Mouse (Mus musculus) C2C12 (cell line): ENCODE measurements around the gene Mief1. TPM values are rescaled to one million over a fixed set of nuclear protein-coding genes. Genes with fewer than 3 reads are reported as not detected.

Experiments
- H3K27me3 ChIP-seq: one replicate; pipeline ENCODE4 v1.6.1; 2011; ENCODE audit not compliant: control insufficient read depth, insufficient read depth, insufficient read length
- H3K36me3 ChIP-seq: one replicate; pipeline ENCODE4 v1.6.1; 2011; ENCODE audit not compliant: control insufficient read depth, insufficient read depth
- H3K4me3 ChIP-seq: one replicate; pipeline ENCODE4 v1.5.1; 2011; ENCODE audit warnings: mild to moderate bottlenecking, control low read depth; ENCODE audit not compliant: poor library complexity, insufficient read depth, severe bottlenecking
- H3K79me2 ChIP-seq: one replicate; pipeline ENCODE4 v1.6.1; 2011; ENCODE audit not compliant: control insufficient read depth, insufficient read depth
- H3K79me3 ChIP-seq: one replicate; pipeline ENCODE4 v1.6.1; 2011; ENCODE audit warnings: low read depth, control low read depth
- H3ac ChIP-seq: one replicate; pipeline ENCODE3; 2011; ENCODE audit warnings: low read depth; ENCODE audit not compliant: control insufficient read depth, insufficient read length
- CEBPB ChIP-seq: IDR thresholded peaks from one replicate; pipeline ENCODE4 v1.6.1; 2011; ENCODE audit warnings: low read depth, mild to moderate bottlenecking, control low read depth, moderate library complexity
- CTCF ChIP-seq: IDR thresholded peaks from one replicate; pipeline ENCODE4 v1.5.1; 2011; ENCODE audit not compliant: control insufficient read depth, insufficient read depth, insufficient read length
- FOSL1 ChIP-seq: IDR thresholded peaks from one replicate; pipeline ENCODE4 v1.8.0; 2011; ENCODE audit warnings: mild to moderate bottlenecking, low read length; ENCODE audit not compliant: poor library complexity, insufficient read depth, severe bottlenecking
- MAX ChIP-seq: IDR thresholded peaks from one replicate; pipeline ENCODE4 v1.6.1; 2011; ENCODE audit warnings: mild to moderate bottlenecking, control low read depth
- MYOD1 ChIP-seq: IDR thresholded peaks from one replicate; pipeline ENCODE4 v1.6.1; 2011; ENCODE audit warnings: low read depth; ENCODE audit not compliant: control insufficient read depth, insufficient read length
- MYOG ChIP-seq: IDR thresholded peaks from one replicate; pipeline ENCODE4 v1.6.1; 2011; ENCODE audit not compliant: control insufficient read depth, insufficient read length; ENCODE audit errors: extremely low read depth
- USF1 ChIP-seq: IDR thresholded peaks from one replicate; pipeline ENCODE4 v1.6.1; 2011; ENCODE audit warnings: low read depth, mild to moderate bottlenecking, control low read depth, moderate library complexity
- polyA plus RNA-seq: library from polyadenylated mRNA; unstranded; fragments of >200 nt; fragmentation: generic; extraction: Trizol; gene quantifications from one replicate; pipeline ENCODE4 v1.2.1, GENCODE M21; 2012; ENCODE audit warnings: missing spikeins

Mief1 gene
- polyA plus RNA-seq, 1 experiment, result 27.3 TPM

- Histone ChIP-seq H3K36me3 (no peaks in the 10 kb centered on the region), H3K79me3 (no peaks in the 10 kb centered on the region), H3K4me3 (no peak overlapping the region), H3K79me2 (no peaks in the 10 kb centered on the region), H3ac (no peak overlapping the region), H3K27me3 (peaks cover 37% of the 10 kb centered on the region)
- TF ChIP-seq MYOD1, result no peak
- no peak for TF ChIP-seq CTCF
- TF ChIP-seq MYOG, result no peak
- TF ChIP-seq MAX, result no peak
- no peak for TF ChIP-seq CEBPB
- no peak for TF ChIP-seq USF1
- no peak for TF ChIP-seq FOSL1
Observed at GRCm38 (mm10) chr15:80278121-80278759, 44.4 kb downstream of the Mief1 start.

- no peak overlapping the region for H3ac ChIP-seq
- H3K27me3 ChIP-seq, result peaks cover 45% of the 10 kb centered on the region
- TF ChIP-seq MYOG (no peak), FOSL1 (no peak), CEBPB (no peak), MYOD1 (no peak), MAX (no peak), CTCF (no peak), USF1 (no peak)
- no peaks in the 10 kb centered on the region for H3K36me3 ChIP-seq
- no peaks in the 10 kb centered on the region for H3K79me2 ChIP-seq
- no peak overlapping the region for H3K4me3 ChIP-seq
- no peaks in the 10 kb centered on the region for H3K79me3 ChIP-seq
Observed at GRCm38 (mm10) chr15:80279053-80279452, 45.2 kb downstream of the Mief1 start.

GRCm38 (mm10) chr15:80280646-80281045 is 46.8 kb downstream of the Mief1 start:
- H3ac ChIP-seq, result no peak overlapping the region
- H3K27me3 ChIP-seq, result peaks cover 58% of the 10 kb centered on the region
- no peaks in the 10 kb centered on the region for H3K79me3 ChIP-seq
- H3K36me3 ChIP-seq, result no peaks in the 10 kb centered on the region
- no peaks in the 10 kb centered on the region for H3K79me2 ChIP-seq
- H3K4me3 ChIP-seq, result no peak overlapping the region
- TF ChIP-seq CTCF (peak; percentile 52), MAX (no peak)

GRCm38 (mm10) chr15:80286851-80287415 is 53.1 kb downstream of the Mief1 start, which contains the start of gene Cacna1i:
TSS of gene Cacna1i (plus strand) at chr15:80287238.
- Histone ChIP-seq H3K79me3 (no peaks in the 10 kb centered on the region), H3ac (no peak within 1 kb of the TSS), H3K27me3 (peaks cover 86% of the 10 kb centered on the region), H3K4me3 (no peak within 1 kb of the TSS), H3K36me3 (no peaks in the 10 kb centered on the region), H3K79me2 (no peaks in the 10 kb centered on the region)
- no peak for TF ChIP-seq CEBPB
- no peak for TF ChIP-seq MYOG

GRCm38 (mm10) chr15:80288036-80288435 is 54.2 kb downstream of the Mief1 start:
- no peak overlapping the region for H3ac ChIP-seq
- no peaks in the 10 kb centered on the region for H3K36me3 ChIP-seq
- H3K79me2 ChIP-seq, result no peaks in the 10 kb centered on the region
- TF ChIP-seq FOSL1 (no peak), MYOD1 (no peak), CEBPB (no peak), USF1 (no peak)
- no peaks in the 10 kb centered on the region for H3K79me3 ChIP-seq
- no peak overlapping the region for H3K4me3 ChIP-seq
- H3K27me3 ChIP-seq, result peaks cover 86% of the 10 kb centered on the region

GRCm38 (mm10) chr15:80289436-80289835 is 55.6 kb downstream of the Mief1 start:
- Histone ChIP-seq H3ac (no peak overlapping the region), H3K36me3 (no peaks in the 10 kb centered on the region), H3K4me3 (no peak overlapping the region), H3K27me3 (peaks cover 84% of the 10 kb centered on the region), H3K79me3 (no peaks in the 10 kb centered on the region), H3K79me2 (no peaks in the 10 kb centered on the region)
- peak; percentile 66 for TF ChIP-seq CTCF
- TF ChIP-seq MYOG, result no peak
- no peak for TF ChIP-seq USF1
- TF ChIP-seq FOSL1, result no peak
- no peak for TF ChIP-seq CEBPB
- no peak for TF ChIP-seq MYOD1
- TF ChIP-seq MAX, result no peak
